Mouse (Mus musculus) 416B (cell line): ENCODE data around the gene Steap2.
"Not testable (repeated sequence)": the region's sequence is repeated elsewhere in the genome, so short reads cannot be mapped to it uniquely, and the experiment has no call there.

ENCODE experiments used
- DNase-seq: peaks from one replicate; pipeline ENCODE4 v3.0.0; 2011; ENCODE audit warnings: low read depth

Gene Steap2

DNA sequence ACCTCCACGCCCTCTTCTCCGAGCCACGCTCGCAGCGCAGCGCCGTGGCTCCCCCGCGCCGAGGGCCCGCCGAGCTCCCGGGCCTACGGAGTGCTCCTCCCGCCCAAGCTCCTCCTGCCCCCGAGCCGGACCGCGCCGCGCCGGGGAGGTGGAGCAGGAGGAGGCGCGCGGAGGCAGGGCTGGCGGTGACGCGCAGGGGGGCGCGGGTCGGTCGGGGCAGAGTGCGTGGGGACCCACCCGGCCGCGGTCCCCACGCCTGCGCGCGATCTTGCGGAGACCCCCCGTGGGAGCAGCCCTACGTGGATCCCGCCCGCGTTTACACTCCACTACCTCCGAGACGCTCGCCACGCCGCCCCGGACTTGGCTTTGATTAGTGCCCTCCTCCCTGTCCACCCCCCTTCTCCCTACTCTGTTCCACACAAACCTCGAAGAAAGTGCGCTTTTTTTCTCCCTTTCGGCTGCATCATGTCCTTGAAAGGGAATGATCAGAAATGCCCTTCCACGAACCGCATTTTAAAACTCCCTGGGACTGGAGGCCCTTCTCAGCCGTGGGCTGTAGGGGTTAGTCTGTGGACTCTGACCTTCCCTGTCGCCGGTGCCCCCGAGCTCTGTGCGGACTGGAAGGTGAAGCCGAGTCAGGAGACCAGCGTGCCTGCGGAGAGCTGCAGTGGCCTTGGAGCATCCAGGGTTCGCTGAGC is at the start of gene Steap2:
Gene Steap2 (minus strand): TSS at position 623 of the 698 bp plus-strand sequence.
- DNase-seq: no peak

DNA sequence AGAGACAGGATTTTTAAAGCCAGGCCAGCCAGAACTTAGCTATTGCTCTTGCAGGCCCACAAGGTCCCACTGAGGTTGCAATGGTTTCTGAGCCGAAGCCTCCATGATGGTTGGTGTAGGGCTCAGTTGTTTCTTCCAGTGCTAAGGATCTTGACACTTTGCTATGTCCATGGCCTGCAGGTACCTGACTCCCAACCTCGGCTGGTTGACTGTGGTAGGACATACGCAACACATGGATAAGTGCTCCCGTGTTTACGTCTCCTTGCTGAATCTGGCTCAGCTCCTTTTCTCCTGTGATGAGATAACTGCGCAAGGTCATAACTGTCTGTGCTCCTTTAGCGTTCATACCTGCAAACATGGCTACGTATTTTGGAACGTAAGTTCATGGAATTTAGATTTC is 40.1 kb upstream of the Steap2 start:
- DNase-seq: no peak

DNA sequence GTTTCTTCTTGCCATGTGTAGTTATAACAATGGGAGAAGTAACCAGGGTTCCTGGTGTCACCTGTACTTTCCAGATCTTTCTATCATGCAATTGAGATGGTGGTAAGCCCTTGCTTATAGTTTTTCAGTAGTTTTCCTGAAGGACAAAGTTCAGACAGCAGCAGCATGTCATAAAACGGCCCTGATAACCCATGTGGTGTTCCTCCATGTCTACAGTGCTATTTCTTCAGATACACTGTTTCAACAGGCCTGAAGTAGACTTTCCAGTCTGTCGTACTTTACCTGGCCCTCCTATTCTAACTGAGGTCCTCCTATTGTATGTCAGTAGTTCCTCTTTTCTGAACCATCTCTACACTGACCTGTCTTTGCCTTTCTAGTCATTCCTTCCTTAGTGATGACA is 38.5 kb upstream of the Steap2 start:
- DNase-seq: no peak

DNA sequence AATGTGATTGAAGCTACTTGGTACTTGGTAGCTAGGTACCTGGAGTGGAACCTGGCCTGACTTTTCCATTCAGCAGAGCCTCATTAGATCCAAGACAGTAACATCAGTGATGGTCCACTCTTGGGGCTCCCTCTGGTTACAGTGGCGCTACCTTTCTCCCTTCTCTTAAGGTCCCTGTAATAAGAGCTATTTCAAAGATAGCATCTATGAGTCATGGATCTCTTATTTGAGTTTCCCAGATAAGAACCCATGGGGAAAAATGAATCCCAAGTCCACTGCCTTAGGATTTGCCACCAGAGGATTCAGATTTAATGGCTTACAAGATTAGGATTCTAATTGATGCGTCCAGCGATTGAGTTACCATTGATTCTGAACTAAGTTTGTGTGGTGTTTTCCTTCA is 37.8 kb upstream of the Steap2 start:
- DNase-seq: no peak

DNA sequence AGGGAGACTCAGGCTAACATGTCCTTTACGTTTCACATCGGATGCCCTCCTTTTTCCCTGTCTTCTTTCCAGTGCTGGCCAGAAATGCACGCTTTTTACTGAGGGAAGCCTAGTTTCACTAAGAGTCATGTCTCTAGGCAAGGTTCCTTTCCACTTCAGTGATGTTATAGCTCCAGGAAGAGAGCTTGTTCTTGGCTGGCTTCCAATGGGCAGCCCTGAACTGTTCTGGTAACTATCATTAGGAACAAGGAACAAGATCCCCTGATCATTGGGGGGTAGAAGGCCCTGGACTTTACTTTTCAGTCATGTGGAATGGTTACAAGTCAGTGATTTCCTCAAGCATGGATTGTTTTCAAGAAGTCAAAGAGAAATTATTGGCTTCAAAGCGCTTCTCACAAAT is 35.5 kb upstream of the Steap2 start:
- no peak for DNase-seq

DNA sequence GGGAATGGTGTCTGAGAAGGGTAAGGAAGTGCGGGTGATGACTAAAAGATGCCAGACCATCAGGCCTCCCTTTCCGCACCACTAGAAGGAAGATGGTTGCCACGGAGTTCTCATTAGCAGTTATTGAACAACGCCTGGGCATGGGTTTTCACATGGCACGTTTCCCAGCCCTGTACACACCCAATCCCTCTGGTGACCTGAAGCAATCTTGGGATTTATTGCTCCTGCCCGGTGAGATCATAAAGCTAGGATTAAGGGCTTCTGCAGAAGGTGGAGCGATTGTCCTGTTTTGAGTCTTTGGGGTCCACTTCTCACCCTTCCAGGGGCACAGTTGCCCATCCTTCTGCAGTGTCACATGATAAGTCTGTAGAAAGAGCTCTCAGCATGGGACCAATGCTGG is 27.8 kb upstream of the Steap2 start:
- no peak for DNase-seq

DNA sequence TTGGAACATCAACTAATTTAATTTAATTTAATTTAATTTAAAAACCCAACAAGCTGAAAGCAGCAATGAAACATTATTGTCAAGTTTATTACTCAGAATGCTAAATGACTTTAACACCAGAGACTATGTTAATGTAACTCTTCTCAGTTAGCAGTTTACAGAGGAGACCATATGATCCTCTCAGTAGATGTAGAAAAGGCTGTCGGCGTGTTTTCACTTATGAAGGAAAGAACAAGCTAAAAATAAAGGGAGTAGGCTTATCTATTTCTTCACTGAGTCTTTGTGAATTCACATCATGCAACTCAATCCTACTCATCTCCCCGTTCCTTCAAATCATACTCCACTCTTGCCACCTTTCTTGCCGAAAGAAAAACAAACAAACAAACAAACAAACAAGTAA is 16.7 kb upstream of the Steap2 start:
- no peak for DNase-seq

DNA sequence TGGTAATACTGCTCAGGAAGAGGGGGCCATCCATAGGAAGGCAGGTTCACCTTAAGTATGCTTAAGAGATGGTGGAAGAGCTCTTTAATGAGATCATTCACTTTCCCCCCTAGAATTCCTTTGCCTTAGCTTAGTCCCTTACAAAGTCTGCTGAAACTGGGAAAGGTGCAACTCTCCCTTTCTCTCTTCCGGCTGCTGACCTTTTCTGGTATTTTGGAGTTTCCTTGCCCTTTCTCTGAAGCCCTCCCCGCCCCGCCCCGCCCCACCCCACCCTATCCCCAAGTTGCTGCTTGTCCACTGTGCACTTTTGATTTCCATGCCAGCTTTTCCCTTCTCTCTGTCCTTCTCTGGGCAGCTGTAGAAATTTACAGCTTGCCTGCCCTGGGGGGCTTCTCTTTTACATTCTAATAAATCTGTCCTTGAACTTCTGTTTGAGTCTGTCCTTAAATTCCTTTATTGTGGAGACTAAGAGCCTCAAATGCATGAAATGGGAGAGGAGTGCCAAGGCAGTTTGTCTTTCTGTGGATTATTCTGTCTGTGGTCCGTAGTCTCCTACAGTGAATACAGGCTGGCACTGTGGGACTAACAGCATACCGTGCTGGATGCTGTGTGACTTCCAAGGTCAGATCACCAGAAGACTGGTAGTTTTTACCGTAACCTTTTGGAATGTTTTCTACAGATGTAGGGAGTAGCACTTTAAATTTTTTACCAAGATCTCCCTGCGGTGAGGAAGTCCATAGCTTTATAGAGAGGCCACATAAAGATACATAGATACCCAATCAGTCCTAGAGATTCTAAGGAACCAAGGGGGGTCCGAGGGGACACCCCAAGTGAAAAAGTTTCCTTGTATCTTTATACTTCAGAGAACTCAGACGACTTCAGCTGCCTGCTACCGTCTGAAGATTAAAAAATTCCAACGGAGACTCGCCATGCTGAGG is 13.2 kb upstream of the Steap2 start:
- no peak for DNase-seq

DNA sequence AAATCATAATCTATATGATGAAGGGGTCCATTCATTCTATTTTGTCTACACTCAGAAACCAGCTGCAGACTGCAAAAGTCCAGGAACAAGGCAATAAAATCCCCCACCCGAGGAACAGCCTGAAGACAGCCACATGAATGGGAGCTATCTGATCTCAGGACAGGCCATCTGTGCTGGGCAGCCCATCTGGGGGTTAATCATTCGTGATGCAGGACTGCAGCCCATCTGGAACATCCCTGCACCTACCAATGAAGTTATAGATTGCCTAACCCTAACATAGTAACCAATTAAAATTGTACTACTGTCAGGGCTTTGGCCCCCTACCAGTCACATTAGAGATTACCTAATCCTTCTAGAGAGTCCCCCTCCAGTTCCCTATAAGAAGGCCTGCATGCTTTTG is 10.6 kb upstream of the Steap2 start:
- DNase-seq: no peak

DNA sequence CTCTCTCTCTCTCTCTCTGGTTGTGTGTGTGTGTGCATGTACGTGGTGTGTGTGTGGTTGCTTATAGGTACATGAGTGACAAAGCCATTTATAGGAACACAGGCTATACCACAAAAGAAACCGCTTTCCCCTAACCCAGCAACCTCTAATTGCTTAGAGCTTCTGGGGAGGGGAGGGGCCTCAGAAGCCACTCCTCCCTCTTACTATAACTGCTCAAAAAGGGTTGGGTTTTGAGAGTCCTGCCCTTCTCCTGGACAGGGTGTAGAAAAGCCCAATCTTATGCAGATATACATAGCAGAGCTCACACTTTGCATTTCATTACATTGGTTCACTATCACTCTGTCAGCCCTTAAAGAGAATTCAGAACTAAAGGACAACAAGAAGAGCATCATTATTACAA is 6.0 kb upstream of the Steap2 start:
- no peak for DNase-seq

DNA sequence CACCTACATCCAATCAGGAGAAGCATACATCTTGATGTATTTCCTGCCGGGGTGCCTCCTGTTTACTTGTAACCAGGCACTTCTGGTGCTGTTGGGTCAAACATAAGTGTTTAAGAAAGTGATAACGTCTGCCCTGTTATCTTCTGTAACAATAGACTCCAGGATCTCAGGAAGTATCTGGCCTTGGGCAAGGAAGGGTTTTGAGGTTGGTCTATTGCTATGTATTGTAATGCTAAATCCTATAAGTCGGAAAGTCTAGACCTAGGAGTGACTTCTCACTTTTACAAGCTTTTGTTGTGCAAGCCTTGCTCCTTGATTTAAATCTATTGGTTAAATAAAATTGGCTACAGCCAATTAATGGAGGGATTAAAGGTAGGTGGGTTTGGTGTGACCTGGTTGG is 4.5 kb upstream of the Steap2 start:
- DNase-seq: no peak

DNA sequence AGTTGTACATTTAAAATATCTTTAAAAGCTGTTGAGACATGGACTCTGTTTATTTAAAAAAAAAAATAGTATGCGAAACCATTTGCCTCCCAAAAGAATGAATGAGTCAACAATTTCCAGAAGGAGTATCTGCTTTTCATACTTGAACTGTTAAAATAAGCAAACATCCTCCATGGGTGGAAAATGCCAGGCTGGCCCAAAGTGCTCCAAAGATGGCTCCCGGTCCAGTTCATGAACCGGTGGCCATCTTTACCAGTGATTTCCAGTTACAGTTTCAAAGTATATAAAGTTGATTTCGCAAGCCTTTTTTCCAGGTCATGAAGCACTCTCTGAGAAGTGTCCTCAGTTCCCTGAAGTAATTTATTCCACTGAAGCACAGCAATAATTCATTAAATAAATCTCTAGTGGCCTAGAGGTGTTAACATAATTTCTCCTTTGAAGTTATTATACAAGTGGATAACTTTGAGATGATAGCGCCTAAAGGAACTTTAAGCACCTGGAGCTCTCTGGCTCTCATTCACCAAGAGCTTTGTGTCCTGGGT is 1.1 kb upstream of the Steap2 start:
- DNase-seq: no peak

DNA sequence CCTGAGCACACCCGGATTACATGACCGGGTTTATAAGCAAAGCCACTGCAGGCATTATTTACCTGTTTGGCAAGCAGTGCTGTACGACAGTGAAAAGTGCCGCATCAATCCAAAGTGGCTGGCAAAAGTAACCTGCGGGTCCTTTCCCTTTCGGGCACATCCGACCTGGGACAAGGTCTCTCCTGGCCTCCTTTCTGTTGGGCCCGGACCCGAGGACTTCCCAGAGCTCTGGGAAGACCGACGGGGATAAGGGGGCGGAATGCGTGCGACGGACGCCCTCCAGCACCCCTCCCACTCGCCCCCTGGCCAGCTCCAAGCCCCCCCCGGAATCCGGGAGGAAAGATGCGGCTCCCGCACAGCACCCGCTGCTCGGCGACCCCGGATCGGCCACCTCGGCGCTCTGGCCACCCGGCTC is 830 bp downstream of the Steap2 start:
- DNase-seq: no peak

DNA sequence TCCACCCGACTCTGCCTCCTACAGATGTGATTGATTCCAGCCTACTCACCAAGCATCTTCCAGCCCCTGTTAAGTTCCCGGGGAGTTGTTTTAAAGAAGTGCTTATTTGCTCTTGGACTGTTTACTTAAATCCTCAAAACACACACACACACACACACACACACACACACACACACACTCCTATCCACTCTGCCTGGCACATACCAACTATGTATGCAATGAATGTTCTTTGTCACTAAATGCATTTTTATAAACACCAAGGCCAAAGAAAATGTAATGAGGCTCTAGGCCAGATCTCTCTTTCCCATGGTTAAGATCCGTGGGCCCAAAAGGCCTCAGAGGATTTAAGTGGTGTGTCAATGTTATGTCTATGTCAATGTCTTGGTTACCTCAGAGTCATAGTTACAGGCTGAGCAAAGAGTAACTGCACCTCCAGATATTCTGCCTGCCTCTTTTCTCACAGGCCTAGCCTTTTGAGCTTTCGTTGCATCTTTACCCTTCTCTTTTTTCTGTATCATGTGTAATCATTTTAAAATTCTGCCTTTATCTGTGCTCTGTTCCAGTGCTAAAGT is 2.1 kb downstream of the Steap2 start:
- no peak for DNase-seq

DNA sequence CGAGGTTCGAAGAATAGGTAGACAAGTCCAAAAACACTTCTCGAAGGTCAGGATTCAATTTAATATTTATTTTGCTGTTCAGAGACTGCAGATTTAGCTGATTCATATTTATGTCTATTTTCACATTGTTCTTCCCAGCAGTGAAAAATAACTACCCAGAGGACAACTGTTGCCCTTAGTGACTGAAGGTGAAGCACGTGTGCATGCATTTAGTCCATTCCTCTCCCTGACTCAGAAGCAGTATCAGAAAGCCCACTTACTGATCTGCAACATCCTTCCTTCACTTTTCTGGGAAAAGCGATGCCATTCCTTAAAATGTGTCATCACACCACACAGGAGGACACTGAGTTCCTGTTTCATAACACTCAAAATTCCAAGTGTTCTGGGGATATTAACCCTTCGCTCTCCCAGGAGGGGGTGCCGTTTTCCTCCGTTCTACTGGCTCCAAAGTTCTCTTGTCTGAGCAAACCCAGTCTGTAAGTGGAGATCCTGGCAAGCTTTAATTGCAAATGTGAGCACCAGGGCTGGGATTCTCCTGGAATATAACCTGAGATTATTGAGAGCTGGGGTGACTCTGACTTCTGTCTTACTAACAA is 5.3 kb downstream of the Steap2 start:
- no peak for DNase-seq

DNA sequence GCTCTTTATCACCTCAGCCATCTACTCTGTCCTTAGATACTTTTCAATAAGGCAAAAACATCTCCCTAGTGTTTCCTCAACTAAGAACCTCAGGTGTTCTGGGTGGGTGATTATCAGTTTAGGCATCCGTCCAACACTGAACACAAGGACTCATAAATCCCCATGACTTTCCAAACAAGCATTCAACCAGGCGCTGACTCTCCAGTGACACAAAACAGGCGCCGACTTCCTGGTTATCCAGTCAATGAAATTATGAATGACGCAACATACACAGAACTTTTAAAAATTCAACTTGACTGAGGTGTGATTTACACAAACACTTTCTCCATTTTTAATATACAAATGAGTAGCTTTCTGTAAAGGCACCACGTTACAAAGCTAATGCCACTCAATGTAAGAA is 6.2 kb downstream of the Steap2 start:
- no peak for DNase-seq

DNA sequence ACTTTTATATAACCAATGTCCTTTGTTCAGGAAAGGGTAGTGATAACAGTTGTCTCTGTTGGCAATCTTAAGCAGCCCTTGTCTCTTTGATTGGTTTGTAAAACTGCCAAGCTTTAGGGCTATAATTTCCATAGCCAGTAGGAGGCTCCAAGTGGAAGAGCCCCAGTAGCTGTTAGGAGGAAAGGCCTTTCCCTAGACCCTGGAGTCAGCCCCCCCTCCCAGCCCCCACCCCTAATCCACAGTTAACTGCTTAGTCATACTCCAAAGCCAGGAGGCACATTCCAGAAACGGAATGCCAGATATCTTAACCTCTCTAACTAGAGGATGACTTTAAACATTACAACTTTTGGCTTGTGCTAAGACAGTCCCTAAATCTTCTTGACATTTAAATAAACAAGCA is 7.4 kb downstream of the Steap2 start:
- no peak for DNase-seq

DNA sequence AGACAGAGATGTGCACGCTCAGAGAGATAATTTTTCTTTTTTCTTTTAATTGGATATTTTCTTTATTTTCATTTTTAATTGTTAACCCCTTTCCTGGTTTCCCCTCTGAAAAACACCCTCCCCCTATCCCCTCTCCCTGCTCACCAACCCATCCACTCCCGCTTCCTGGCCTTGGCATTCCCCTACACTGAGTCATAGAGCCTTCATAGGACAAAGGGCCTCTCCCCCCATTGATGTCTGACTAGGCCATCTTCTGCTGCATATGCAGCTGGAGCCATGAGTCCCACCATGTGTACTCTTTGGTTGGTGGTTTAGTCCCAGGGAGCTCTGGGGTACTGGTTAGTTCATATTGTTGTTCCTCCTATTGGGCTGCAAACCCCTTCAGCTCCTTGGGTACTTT is 9.4 kb downstream of the Steap2 start:
- DNase-seq: not testable (repeated sequence)

DNA sequence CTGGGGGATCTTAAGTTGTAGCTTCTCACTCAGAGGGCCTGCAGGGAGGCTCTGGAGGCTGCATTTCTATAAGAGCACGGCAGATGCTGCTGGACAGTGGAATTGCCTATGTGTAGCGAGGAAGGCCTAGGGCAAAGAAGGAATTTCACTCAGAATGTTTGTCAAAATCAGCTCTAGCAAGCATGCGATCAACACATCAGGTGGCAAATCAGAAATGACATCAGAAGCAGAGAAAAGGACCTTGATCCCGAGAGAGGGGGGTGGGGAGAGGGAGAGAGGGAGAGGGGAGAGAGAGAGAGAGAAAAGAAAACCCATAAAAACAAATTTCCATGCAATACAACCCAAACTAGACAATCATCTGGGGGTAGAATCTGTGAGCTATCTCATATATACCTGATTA is 11.1 kb downstream of the Steap2 start:
- DNase-seq: no peak

DNA sequence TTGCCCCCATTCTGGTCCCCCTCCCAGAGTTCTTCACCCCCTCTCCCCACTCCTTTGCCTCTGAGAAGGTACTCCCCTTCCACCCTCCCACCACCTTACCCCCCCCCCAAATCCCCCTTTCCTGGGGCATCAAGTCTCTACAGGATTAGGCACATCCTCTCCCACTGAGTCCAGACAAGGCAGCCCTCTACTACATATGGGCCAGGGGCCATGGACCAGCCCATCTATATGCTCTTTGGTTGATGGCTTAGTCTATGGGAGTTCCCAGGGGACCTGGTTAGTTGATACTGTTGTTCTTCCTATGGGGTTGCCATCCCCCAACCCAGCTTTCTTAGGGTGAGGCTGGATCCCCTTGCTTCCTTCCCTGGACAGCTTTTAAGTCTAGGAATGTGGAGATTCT is 14.9 kb downstream of the Steap2 start:
- DNase-seq: no peak

DNA sequence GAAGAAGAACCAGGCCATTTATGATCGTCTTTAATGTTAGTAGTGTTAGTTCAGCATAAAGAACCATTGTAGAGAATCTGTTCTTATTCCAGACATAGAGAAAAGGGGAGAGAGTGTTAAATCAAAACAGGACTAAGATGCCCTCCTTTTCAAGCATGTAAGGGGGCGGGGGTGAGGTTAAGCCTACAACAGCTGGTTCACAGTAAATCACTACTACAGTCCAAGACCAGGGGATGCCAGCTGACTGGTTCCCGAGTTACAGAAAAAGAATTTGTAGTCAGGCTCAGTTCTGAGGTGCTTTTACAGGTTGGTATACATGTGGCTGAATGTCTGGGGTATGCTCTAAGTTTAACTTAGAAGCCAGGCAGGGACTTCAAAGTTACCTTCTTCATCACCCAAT is 18.3 kb downstream of the Steap2 start:
- DNase-seq: no peak

DNA sequence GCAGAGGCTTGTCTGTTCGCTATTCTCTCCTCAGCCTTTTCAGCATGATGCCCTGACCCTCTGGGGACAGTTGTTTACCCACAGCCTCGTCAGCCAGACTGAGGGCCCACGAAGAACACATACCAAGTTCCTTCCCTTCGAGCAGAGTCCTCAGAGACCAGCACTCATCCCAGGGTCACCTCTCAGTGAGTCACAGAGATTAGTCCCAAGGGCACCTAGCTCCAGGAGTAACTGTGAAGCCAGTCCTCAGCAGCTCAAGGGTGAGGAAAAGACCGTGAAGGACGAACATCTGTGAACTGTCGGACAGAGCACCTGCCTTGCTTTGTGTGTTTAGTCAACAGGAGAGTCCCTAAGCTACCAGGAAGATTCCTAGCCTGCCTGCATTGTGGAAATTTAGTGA is 25.5 kb downstream of the Steap2 start:
- DNase-seq: no peak
